Mouse (Mus musculus) lung, postnatal 4 days (tissue): ENCODE measurements around the gene Mgat5.
A peak's percentile ranks its signal among the peaks of the same experiment; 100 is the strongest.

Experiments
- DNase-seq, 2 experiments: peaks; one replicate each; pipeline ENCODE4 v3.0.0; 2021

The Mgat5 gene

GRCm38 (mm10) chr1:127308207-127308725 lies 103.5 kb downstream of the Mgat5 start:
- no peak for DNase-seq

DNA sequence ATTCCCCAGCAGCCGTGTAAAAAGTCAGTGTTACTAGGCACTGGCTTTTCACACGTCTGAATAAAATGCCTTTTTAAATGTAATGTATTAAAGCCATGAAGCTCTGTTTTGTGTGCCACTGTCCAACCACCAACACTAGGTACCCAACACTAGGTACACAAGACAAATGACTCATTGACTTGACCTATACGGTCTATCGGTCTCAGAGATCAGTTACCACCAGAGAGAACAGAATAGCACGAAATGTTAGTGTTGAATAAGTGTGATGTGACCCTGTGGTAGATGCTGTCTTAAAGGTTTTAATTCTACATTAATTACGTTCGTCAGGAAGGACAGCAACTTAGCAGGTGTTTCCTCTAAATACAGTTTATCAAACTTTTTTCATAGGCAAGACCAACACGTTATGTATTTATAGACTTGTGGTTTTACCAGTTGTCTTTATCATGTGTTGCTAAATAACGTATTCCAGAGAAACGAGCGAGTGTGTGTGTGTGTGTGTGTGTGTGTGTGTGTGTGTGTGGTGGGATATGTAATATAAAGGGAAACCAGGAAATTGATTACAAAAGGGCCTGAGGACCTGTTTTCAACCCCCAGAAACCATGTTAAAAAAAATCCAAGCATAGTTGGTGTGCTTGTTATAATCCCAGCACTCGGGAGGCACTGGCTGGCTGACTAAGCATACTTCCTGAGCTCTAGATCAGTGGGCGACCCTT lies 104.3 kb downstream of the Mgat5 start:
- DNase-seq, result no peak

DNA sequence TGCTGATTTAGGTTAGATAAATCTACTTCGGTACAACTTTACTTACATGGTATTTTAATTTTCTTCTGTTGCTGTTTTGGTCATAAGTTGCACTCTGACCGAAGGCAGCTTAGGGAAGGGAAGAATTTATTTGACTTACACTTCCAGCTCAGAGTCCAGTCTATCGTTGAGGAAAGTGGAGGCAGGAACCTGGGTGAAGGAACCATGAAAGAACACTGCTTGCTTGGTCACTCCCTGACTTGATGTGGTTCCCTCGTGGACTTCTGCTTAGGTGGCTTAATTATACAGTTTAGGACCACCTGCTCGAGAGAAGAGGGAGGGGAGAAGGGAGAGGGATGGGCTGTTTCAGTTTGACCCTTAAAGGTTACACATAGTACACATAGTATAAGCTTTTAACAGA lies 105.2 kb downstream of the Mgat5 start:
- no peak for DNase-seq

GRCm38 (mm10) chr1:127310703-127311102 lies 105.9 kb downstream of the Mgat5 start:
- no peak for DNase-seq

DNA sequence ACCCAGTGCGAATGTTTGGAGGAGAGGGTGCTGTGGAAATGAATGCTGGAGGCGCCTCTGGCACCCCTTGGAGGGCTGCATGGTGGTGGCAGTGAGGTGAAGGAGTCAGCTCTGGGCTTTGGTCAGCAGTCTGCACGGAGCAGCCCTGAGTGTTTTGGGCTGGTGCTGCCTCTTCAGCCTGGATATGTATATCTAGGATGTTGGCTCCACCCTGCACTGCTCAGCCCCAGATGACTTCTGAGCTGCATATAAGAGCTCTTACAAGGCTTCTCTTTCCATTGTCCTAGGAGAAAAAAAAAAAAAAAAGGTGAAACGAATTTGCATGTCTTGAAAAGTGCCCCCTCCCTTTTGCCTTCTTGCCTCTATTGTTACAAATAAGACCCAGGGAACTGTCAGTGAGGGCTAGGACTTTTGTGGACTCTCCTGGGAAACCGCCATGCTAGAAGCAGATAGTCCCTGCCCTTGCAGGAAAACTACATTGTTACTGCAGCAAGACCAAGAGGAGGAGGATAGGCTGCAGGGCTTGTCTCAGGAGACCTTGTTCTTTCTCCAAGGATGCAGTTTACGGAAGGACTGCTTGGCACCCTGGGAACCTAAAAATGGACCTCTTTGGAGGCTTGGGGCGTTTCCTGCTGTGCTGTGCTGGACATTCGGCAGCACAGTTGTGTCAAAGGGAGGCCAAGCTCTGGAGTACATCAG lies 109.0 kb downstream of the Mgat5 start:
- no peak for DNase-seq

- no peak for DNase-seq
Measured at GRCm38 (mm10) chr1:127315763-127316627, 111.2 kb downstream of the Mgat5 start.

- no peak for DNase-seq
Measured at GRCm38 (mm10) chr1:127316651-127317050, 111.8 kb downstream of the Mgat5 start.

- DNase-seq, result no peak
Measured at GRCm38 (mm10) chr1:127317541-127317940, 112.7 kb downstream of the Mgat5 start.

DNA sequence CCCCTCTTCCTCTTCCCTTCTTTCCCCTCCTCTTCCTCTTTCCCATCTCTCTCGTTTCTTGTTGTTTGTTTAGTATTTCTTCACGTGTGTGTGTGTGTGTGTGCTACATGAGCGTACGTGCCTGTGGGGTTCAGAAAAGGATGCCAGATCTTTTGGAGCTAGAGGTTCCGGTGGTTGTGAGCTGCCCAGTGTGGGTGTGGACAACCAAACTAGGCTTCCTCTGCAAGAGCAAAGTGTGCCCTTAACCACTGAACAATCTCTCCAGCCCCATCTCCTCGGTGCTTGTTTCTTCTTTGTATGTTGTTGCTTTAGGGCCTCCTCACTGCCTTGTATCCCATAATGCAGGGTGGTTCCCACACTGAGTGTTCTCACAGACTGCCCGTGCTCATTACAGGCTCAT lies 113.7 kb downstream of the Mgat5 start:
- DNase-seq, result no peak

- no peak for DNase-seq
Measured at GRCm38 (mm10) chr1:127319768-127320167, 115.0 kb downstream of the Mgat5 start.

DNA sequence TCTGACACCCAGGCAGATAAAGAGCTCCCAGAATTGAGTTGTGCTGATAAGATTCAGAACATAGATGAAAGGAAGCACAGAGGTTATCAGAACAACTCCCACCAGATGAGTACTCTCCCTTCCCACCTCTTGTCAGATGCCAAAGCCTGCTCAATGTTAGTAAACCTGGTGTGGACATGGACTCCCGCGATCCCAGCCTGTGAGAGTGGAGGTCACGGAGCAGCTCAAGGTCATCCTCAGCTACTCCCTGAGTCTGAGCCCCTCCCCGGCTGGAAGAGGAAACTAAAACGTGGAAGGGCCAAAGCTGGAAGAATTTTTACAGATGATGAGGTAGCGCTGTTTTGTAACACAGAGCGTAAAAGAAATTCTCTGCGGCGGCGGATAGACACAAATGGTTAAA lies 116.1 kb downstream of the Mgat5 start:
- no peak for DNase-seq

DNA sequence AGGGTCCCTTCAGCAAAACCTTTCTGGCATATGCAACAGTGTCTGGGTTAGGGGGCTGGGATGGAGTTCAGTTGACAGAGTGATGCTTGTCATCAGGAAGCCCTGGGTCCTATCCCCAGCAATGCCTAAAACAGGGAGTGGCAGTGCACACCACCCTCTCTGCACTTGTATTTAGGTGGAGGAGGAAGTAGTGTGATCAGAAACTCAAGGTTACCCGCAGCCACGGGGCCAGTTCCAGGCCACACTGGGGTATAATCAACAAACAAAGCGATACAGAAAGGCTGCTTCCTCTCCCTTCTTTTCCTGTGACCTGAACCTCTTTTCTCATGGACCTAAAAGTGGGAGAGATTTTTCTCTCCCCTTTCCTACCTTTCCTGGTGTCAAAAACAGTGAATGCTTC lies 116.8 kb downstream of the Mgat5 start:
- DNase-seq, result no peak

DNA sequence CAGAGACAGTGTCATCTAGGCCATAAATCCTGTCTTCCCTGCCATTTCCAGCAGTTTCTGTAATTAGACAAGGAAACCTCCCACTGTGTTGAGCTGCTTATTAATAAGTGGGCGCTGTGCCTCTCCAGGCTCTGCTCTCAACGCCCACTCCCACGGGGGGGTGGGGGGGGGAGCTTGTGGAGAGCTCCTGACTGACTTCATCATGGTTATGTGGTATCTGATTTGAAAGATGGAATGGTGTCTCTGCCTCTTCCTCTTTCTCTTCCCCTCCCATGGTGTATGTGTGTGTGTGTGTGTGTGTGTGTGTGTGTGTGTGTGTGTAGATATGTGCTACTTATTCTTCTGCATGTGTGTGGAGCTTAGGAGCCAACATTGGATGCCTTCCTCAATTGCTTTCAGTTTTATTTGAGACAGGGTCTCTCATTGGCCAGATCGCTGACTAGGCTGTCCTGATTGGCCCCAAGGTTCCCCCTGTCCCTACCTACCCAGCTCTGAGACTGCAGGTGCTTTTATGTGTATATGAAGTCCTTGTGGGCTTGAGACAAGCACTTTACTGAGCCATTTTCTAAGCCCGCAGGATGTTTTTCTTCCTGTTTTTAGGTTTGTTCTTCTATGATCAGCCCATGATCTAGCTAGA lies 117.5 kb downstream of the Mgat5 start:
- no peak for DNase-seq

DNA sequence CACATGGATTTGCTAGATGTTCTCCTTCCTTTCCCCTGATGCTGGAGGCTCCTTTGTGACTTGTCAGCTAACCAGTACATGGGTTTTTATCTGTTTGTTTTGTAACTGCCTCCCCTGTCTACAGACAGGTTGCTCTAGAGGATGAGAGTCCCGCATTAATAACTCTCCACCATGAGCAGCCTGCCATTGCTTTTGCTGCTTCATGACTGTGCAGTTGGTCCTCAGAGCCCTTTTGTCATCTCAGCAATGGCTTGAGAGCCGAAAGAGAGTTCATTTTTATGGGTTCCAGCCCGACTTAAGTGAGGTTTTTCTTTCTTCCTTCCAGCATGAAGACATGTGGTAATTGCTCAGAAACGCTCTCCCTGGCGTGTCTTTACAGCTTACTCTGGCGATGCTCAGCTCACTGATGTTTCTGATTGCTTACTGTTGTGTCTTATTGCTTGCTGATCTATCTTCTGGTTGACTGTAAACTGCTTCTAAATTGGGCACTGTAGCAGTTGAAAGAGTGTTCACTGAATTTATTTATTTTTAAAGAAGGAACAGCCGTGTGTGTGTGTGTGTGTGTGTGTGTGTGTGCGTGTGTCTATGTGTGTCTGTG lies 120.9 kb downstream of the Mgat5 start:
- DNase-seq, result no peak

DNA sequence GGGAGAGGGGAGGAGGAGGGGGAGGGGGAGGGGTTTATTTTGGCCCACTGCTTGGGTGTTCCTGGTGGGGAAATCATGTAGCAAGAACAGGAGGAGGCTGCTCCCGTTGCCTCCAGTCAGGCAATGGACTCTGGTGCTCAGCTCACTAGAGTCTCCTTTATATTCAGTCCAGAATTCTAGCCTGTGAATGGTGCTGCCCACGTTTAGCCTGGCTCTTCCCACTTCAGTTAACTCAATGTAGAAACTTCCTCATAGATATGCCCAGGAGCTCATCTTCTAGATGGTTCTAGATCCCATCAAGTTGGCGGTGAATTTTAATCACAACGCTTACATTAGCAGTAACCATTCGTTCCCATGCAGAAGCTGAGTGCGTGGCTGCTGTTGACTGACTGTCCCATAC lies 123.0 kb downstream of the Mgat5 start:
- DNase-seq, result no peak

DNA sequence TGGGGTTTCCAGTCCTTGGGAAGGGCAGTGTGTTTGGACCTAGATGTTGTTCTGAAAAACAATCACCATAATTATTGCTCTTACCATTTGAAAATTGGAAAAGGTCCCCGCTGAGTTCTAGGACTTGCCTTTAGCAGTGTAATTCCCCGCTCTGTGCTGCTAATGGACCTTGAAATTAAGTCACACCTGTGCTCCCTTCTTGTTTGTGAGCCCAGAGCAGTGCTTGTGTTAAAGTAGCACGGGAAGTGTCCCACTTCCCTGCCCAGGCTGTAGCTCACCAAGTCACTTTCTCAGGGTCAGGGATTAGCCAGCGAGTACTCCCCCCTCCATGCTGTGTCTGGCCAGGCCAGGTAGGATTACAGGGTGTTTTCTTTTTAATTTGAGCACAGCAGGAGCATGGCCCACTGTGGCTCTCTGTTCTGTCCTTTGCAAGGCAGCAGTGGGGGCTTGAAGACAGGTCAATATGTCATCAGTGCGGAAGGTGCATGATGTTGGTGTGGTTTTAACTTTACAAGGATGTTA lies 123.6 kb downstream of the Mgat5 start:
- DNase-seq, result no peak

- peak in 1 of 2 experiments; percentile 33 for DNase-seq
Measured at GRCm38 (mm10) chr1:127329810-127330209, 125.0 kb downstream of the Mgat5 start.

DNA sequence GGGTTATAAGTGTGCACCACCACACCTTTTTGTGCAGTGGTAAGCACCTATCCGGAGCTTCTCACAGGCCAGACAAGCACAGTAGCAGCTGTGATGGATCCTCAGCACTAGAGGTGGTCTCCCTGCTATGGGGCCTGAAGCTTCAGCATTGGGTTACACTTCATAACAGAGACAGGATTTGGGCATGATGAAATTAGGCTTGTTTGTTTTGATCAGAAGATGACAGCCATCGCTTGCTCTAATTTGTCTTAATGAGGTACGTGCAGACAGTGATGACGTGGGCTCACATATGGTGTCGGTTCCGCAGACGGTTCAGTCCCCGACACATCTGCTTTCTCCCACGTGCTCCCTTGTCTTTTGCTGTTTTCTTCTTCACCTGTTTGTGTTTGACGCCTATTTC lies 132.9 kb downstream of the Mgat5 start:
- no peak for DNase-seq

DNA sequence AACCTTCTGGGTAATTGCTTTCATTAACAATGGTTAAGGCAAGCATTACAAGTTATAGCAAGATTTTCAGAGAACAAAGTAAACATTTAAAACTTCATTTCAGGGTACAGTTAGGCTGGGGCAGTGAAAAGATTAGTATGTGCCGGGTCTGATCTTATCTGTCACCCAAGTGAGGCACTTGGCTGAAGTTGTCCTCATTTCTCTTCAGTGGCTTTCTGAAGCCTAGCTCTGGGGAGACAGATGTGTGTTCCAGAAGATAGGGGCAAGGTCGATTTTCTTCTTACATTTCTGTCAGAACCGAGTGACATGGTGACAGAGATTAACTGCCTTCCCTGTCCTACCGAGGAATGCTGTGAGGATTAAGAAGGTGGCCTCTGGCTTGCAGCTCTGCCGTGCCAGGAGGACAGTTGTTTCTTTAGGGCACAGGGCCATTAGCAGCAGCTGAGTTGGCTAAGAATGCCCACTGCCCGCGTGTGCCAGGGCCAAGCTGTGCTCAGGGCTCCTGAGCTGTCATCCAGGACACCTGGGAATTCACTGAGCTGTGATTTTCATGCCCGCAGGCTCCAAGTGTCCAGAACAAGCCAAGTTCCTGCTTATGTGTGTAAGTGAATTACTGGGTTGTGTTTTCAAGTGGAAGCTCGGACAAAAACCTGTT lies 134.1 kb downstream of the Mgat5 start:
- DNase-seq, result no peak

DNA sequence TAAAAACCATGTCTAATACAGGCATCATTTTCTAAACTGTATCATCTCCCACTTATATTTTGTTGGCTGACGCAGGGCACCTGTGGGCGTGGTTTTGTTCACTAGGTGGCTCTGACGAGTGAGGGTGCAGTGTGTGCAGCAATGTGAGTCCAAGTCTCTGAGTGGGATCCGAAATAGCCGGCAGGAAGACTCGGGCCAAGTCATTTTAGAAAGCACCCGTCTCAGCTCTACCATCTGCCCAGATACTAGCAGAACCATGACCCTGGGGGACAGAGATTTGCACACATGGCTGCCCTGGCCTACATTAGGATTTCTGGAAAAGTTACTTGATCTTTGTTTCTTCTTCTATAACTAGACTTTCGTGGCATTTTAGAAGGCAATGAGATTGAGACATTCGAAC lies 135.5 kb downstream of the Mgat5 start:
- no peak for DNase-seq

DNA sequence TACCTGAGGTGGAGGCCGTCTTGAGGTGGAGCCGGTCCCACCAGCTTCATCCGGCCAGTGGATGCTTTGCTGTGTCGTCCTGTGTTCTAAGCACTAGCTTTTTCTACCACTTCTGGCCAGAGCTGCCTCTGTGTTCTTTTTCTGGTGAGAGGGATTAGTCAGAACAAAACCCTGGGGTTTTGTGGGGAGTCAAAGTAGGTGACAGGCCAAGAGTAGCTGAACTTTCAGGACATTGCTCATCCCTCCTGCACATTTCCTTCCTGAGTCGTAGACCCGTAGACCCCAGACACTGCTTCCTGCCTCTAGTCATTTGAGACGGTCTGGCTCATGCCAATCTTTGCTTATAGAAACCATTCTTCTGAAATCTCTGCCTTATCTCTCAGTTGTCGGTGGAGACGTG lies 140.1 kb downstream of the Mgat5 start:
- no peak for DNase-seq
